9 mouse cellular contexts compared by ENCODE assay signal in the genomic region with DNA sequence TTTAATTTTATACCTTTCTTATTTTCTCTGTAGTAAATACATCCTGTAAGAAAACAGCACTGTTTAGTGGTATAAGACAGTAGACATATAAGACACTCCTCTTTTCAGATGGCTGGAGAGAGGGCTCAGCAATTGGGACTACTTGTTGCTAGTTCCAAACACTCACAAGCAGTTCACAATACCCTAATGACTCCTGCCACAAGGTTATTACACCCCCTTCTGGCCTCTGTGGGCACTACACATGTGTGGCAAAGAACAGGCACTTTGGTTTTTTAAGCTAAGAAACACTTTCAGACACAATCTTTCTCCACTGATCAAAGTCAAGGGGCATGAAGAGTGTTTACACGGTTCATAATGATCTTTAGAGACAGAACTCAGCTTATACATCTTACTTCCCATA.
DNase-seq lines count a peak whose midpoint lies in the region; ATAC-seq and TF ChIP-seq lines count a peak whose summit lies in the region.
"Had no signal": no experiment of that assay in that cellular context is flagged by ENCODE, and none has a peak within 500 bp of the region (broad histone marks: within the 10 kb centered on the region; RNA-seq: fewer than 3 reads in every experiment).

No protein-coding gene starts in this region.

- no peak for TF ChIP-seq EP300 in heart, adult 2 months (IDR thresholded peaks at IDR 0.05; ENCODE audit: insufficient read depth, low read depth, low read length)

- no peak for DNase-seq in heart, adult 2 months
- no peak for DNase-seq in heart, embryonic 10.5 days (ENCODE audit: low spot score)
- peak; percentile 8 for DNase-seq in right cerebral cortex, adult 18-20 months
- DNase-seq in right cerebral cortex, postnatal 25 days: no peak
- DNase-seq in layer of hippocampus, adult 11-12 months (ENCODE audit: low spot score): peak; percentile 60
- no peak for DNase-seq in thymus, postnatal 10 days (ENCODE audit: low spot score in 2 of 2)
- no peak for DNase-seq in T-cell, adult 2 months (ENCODE audit: low spot score)

- H3K4me3 ChIP-seq in heart, adult 2 months: no peak overlapping the region
- H3K4me3 ChIP-seq in heart, embryonic 10.5 days: no peak overlapping the region
- H3K4me3 ChIP-seq: erythroblast, embryonic 14.5 days had no signal

- H3K9ac ChIP-seq in heart, adult 2 months (ENCODE audit: low read depth, low read length): no peak overlapping the region

- no peak for ATAC-seq in CD4-positive, CD25-positive, alpha-beta regulatory T cell, adult 4 months

- no peaks in the 10 kb centered on the region for H3K27me3 ChIP-seq in heart, adult 2 months (ENCODE audit: control insufficient read depth, insufficient read depth, low read length)
- H3K27me3 ChIP-seq in heart, embryonic 10.5 days (ENCODE audit: insufficient read depth, poor library complexity, severe bottlenecking): no peaks in the 10 kb centered on the region

- whole genome bisulfite sequencing in heart, adult 2 months: 19% methylated on average over 1 of the region's 1 CpGs
- 11% methylated on average over 1 of the region's 1 CpGs for WGBS in heart, embryonic 10.5 days

- no peaks in the 10 kb centered on the region for H3K9me3 ChIP-seq in heart, embryonic 10.5 days

- intact Hi-C loops in heart, adult 2 months (cut with DNase I): no loop called here

- no peaks in the 10 kb centered on the region for H3K4me1 ChIP-seq in heart, adult 2 months (ENCODE audit: control insufficient read depth, insufficient read depth, low read length)
- no peaks in the 10 kb centered on the region for H3K4me1 ChIP-seq in heart, embryonic 10.5 days

- H3K27ac ChIP-seq in heart, adult 2 months: no peak overlapping the region
- no peak overlapping the region for H3K27ac ChIP-seq in heart, embryonic 10.5 days

- H3K79me2 ChIP-seq in heart, adult 2 months (replicated peaks; ENCODE audit: control insufficient read depth, insufficient read depth, low read length): no peaks in the 10 kb centered on the region

- TF ChIP-seq CTCF in heart, adult 2 months (IDR thresholded peaks at IDR 0.05): peak; percentile 61

- H3K36me3 ChIP-seq in heart, adult 2 months (ENCODE audit: control insufficient read depth, insufficient read depth, low read length): no peaks in the 10 kb centered on the region
- no peaks in the 10 kb centered on the region for H3K36me3 ChIP-seq in heart, embryonic 10.5 days

- TF ChIP-seq POLR2A in heart, adult 2 months (IDR thresholded peaks at IDR 0.05; ENCODE audit: insufficient read depth, low read depth, low read length): no peak

Comparison
In these comparisons a context has a peak if more than half of its experiments do, and no peak if none do; other contexts are left out.
1. DNase-seq: peak in right cerebral cortex, adult 18-20 months (single experiment) and layer of hippocampus, adult 11-12 months (single experiment); none in heart, adult 2 months (0 of 2), heart, embryonic 10.5 days (single experiment), right cerebral cortex, postnatal 25 days (single experiment), thymus, postnatal 10 days (0 of 2) and T-cell, adult 2 months (single experiment).